Mouse (Mus musculus): Measurements from ENCODE around the gene Slc5a4b. TPM values are rescaled to one million over a fixed set of nuclear protein-coding genes. Genes with fewer than 3 reads are reported as not detected.

The Slc5a4b gene
- total and polyA plus RNA-seq, 2 experiments from 2014 or later: 0.06 TPM; not detected in 1

DNA sequence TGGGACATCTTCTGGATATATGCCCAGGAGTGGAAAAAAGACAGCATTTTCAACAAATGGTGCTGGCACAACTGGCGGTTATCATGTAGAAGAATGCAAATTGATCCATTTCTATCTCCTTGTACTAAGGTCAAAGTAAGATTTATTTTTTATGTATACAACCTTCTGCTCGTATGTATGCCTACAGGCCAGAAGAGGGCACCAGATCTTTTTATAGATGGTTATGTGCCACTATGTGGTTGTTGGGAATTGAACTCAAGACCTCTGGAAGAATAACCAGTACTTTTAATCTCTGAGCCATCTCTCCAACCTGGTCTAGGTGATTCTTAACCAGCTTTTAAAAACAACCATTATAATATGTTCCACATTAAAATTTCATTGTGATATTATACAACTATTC lies 25.6 kb upstream of the Slc5a4b start:
- Histone ChIP-seq H3K4me1 (ENCODE audit: insufficient read depth, low read length) (no peaks in the 10 kb centered on the region), H3K27ac (ENCODE audit: low read depth, low read length) (no peak overlapping the region), H3K4me2 (ENCODE audit: low read depth, low read length, poor library complexity, severe bottlenecking) (no peak overlapping the region), H3K4me3 (ENCODE audit: low read depth, low read length) (no peak overlapping the region), H3K27me3 (ENCODE audit: insufficient read depth, low read length) (no peaks in the 10 kb centered on the region), H3K9ac (replicated peaks; ENCODE audit: low read length, poor library complexity, severe bottlenecking) (no peak overlapping the region), H3K9me3 (ENCODE audit: low read length) (no peaks in the 10 kb centered on the region), H3K36me3 (ENCODE audit: insufficient read depth, low read length) (no peaks in the 10 kb centered on the region)
- no peak for TF ChIP-seq CTCF (IDR thresholded peaks at IDR 0.05)
- no peak for DNase-seq (ENCODE audit: low spot score)
- 74% methylated on average over 2 of the region's 2 CpGs for WGBS
- no peak for ATAC-seq (ENCODE audit: low FRiP score)

DNA sequence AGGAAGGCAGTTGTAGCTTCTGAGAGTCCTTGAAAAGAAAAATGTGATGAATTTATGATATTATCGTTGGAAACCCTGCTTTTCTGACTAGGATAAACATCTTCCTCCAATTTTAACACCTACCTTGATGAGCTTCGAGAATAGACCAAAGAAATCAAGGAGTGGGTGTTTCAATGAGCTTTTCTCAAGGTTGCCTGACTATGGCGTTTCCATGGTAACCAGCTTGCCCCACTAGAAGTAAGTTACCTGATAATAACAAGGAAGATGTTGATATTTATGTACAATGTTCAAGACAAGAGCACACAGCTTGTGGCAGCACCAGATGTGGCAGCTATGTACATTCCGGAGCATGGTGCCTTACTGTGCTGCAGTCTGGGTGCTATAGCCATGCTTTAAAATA lies 21.7 kb upstream of the Slc5a4b start:
- H3K9ac ChIP-seq (replicated peaks; ENCODE audit: low read length, poor library complexity, severe bottlenecking): no peak overlapping the region
- H3K9me3 ChIP-seq (ENCODE audit: low read length): no peaks in the 10 kb centered on the region
- WGBS: 58% methylated on average over 4 of the region's 4 CpGs
- no peak for TF ChIP-seq CTCF (IDR thresholded peaks at IDR 0.05)
- H3K4me3 ChIP-seq (ENCODE audit: low read depth, low read length): no peak overlapping the region
- H3K36me3 ChIP-seq (ENCODE audit: insufficient read depth, low read length): no peaks in the 10 kb centered on the region
- no peaks in the 10 kb centered on the region for H3K4me1 ChIP-seq (ENCODE audit: insufficient read depth, low read length)
- ATAC-seq (ENCODE audit: low FRiP score) (no peak), DNase-seq (ENCODE audit: low spot score) (peak; percentile 52)
- no peak overlapping the region for H3K27ac ChIP-seq (ENCODE audit: low read depth, low read length)
- H3K4me2 ChIP-seq (ENCODE audit: low read depth, low read length, poor library complexity, severe bottlenecking): no peak overlapping the region
- no peaks in the 10 kb centered on the region for H3K27me3 ChIP-seq (ENCODE audit: insufficient read depth, low read length)

DNA sequence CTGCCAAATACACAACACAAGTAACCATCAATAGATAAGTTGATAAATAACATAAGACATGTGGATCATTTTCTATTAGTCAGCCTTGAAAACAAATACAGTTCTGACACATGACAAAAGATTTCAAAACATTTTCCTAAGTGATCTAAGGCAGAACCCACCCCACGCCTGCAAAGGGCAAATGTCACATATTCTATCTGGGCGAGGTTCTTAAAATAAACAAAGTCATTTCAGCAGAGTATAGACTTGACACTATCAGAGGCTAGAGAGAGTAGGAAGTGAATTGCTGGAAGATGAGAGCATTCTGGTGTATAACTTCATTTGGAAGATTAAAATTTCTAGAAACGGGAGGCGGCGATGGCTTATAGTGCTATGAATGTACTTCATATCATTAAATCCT lies 10.7 kb upstream of the Slc5a4b start:
- Histone ChIP-seq H3K36me3 (ENCODE audit: insufficient read depth, low read length) (no peaks in the 10 kb centered on the region), H3K4me3 (ENCODE audit: low read depth, low read length) (no peak overlapping the region), H3K9ac (replicated peaks; ENCODE audit: low read length, poor library complexity, severe bottlenecking) (no peak overlapping the region), H3K9me3 (ENCODE audit: low read length) (no peaks in the 10 kb centered on the region), H3K27ac (ENCODE audit: low read depth, low read length) (no peak overlapping the region), H3K4me1 (ENCODE audit: insufficient read depth, low read length) (no peaks in the 10 kb centered on the region), H3K27me3 (ENCODE audit: insufficient read depth, low read length) (no peaks in the 10 kb centered on the region), H3K4me2 (ENCODE audit: low read depth, low read length, poor library complexity, severe bottlenecking) (no peak overlapping the region)
- ATAC-seq (ENCODE audit: low FRiP score): no peak
- DNase-seq (ENCODE audit: low spot score): no peak
- 87% methylated on average over 5 of the region's 5 CpGs for WGBS
- no peak for TF ChIP-seq CTCF (IDR thresholded peaks at IDR 0.05)

DNA sequence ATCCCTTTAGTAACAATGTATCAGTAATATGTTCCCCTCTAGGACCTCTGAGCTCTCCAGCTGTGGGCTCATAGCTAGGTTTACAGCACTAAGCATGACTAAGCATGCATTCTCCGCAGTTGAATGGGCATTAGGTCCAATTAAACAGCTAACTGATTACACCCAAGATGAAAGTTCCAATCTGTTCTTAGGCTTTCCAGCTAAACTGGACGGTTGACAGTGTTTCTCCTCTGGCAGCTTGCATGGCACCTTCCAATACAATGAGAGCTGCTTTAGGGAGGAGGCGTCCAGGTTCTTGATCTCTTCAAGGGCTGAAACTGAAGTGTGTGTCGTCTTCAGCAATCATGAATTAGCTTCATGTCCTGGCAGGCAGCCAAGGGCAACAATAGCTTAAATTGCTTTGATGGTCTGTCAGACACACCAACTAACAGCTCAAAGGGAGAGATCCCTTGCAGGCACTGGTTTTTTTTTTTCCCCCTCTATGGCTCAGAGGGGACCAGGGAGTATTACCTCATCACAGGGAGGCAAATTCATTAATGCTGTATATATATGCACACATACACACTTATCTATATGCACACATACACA lies 9.5 kb upstream of the Slc5a4b start:
- Histone ChIP-seq H3K9me3 (ENCODE audit: low read length) (no peaks in the 10 kb centered on the region), H3K4me3 (ENCODE audit: low read depth, low read length) (no peak overlapping the region), H3K4me2 (ENCODE audit: low read depth, low read length, poor library complexity, severe bottlenecking) (no peak overlapping the region), H3K36me3 (ENCODE audit: insufficient read depth, low read length) (no peaks in the 10 kb centered on the region), H3K4me1 (ENCODE audit: insufficient read depth, low read length) (no peaks in the 10 kb centered on the region), H3K9ac (replicated peaks; ENCODE audit: low read length, poor library complexity, severe bottlenecking) (no peak overlapping the region), H3K27ac (ENCODE audit: low read depth, low read length) (no peak overlapping the region), H3K27me3 (ENCODE audit: insufficient read depth, low read length) (no peaks in the 10 kb centered on the region)
- ATAC-seq (ENCODE audit: low FRiP score) (no peak), DNase-seq (ENCODE audit: low spot score) (peak; percentile 8)
- TF ChIP-seq CTCF (IDR thresholded peaks at IDR 0.05): no peak
- 37% methylated on average over 4 of the region's 4 CpGs for WGBS

DNA sequence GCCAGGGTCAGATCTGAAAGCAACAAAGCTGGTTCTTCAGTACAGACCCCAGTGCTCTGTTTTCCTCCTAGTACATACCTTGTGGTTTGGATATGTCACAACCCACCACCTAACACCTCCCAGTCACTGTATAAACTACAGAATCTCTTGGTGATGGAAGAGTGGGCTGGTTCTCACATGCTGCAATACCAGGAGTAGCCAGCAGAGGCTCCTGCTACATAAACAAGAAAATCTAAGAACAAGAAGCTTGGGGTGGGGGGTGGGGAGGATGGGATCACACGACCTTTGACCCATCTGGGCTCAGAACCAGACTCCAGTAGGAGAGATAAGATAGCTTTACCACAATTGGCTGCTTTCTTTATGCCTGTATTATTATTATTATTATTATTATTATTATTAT lies 8.0 kb upstream of the Slc5a4b start:
- no peak overlapping the region for H3K9ac ChIP-seq (replicated peaks; ENCODE audit: low read length, poor library complexity, severe bottlenecking)
- peak; percentile 42 for TF ChIP-seq CTCF (IDR thresholded peaks at IDR 0.05)
- H3K4me3 ChIP-seq (ENCODE audit: low read depth, low read length): no peak overlapping the region
- no peak overlapping the region for H3K4me2 ChIP-seq (ENCODE audit: low read depth, low read length, poor library complexity, severe bottlenecking)
- H3K27me3 ChIP-seq (ENCODE audit: insufficient read depth, low read length): no peaks in the 10 kb centered on the region
- no peak overlapping the region for H3K27ac ChIP-seq (ENCODE audit: low read depth, low read length)
- H3K9me3 ChIP-seq (ENCODE audit: low read length): no peaks in the 10 kb centered on the region
- no peaks in the 10 kb centered on the region for H3K36me3 ChIP-seq (ENCODE audit: insufficient read depth, low read length)
- ATAC-seq (ENCODE audit: low FRiP score): no peak
- 17% methylated on average over 1 of the region's 1 CpGs for WGBS
- no peak for DNase-seq (ENCODE audit: low spot score)
- H3K4me1 ChIP-seq (ENCODE audit: insufficient read depth, low read length): no peaks in the 10 kb centered on the region

DNA sequence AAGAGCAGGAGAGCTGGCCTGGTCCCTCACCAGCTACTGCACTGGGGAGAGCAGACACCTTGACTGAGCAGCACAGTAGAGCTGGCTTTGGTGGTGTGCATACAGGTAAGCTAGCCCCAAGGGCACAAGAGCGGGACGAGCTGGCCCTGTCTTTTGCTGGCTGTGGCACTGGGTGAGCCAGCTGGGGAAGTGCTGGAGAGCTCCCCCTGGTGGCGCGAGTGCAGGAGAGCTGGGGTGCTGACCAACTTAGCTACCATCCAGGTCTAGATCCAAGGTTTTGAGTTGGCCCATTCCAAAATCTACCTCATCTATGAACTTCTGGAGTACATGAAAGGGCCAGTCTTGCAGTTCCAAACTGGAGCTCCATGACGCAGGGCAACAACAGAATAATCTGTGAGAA lies 7.2 kb upstream of the Slc5a4b start:
- no peak overlapping the region for H3K4me3 ChIP-seq (ENCODE audit: low read depth, low read length)
- H3K4me2 ChIP-seq (ENCODE audit: low read depth, low read length, poor library complexity, severe bottlenecking): no peak overlapping the region
- peak; percentile 52 for TF ChIP-seq CTCF (IDR thresholded peaks at IDR 0.05)
- no peak overlapping the region for H3K27ac ChIP-seq (ENCODE audit: low read depth, low read length)
- ATAC-seq (ENCODE audit: low FRiP score) (no peak), DNase-seq (ENCODE audit: low spot score) (no peak)
- H3K4me1 ChIP-seq (ENCODE audit: insufficient read depth, low read length): no peaks in the 10 kb centered on the region
- WGBS: 35% methylated on average over 5 of the region's 5 CpGs
- no peaks in the 10 kb centered on the region for H3K27me3 ChIP-seq (ENCODE audit: insufficient read depth, low read length)
- no peaks in the 10 kb centered on the region for H3K9me3 ChIP-seq (ENCODE audit: low read length)
- no peaks in the 10 kb centered on the region for H3K36me3 ChIP-seq (ENCODE audit: insufficient read depth, low read length)
- H3K9ac ChIP-seq (replicated peaks; ENCODE audit: low read length, poor library complexity, severe bottlenecking): no peak overlapping the region

Data from midbrain, postnatal 0 days (tissue).